Mouse (Mus musculus) forebrain, postnatal 0 days (tissue): ENCODE data around the gene Klk1b22. TPM values are rescaled to one million over a fixed set of nuclear protein-coding genes. Genes with fewer than 3 reads are reported as not detected.
"Not testable (repeated sequence)": the region's sequence is repeated elsewhere in the genome, so short reads cannot be mapped to it uniquely, and the experiment has no call there.

Source experiments
- ATAC-seq: fragments of 200-750 bp; cut with Nextera tagmentation; 2 replicates; pipeline ENCODE4 v1.8.0; 2017; ENCODE audit warnings: mild to moderate bottlenecking, moderate library complexity
- DNase-seq: peaks from one replicate; pipeline ENCODE4 v3.0.0-alpha.2; 2015
- H3K27ac ChIP-seq: fragments of 300-500 bp; sonication (generic); 2 replicates; pipeline ENCODE4 v1.5.1; 2014; ENCODE audit warnings: low read depth, mild to moderate bottlenecking, antibody characterized with exemption, low read length, moderate library complexity, mixed read lengths
- H3K27me3 ChIP-seq: fragments of 300-500 bp; sonication (generic); 2 replicates; pipeline ENCODE4 v1.6.1; 2014; ENCODE audit warnings: mild to moderate bottlenecking, low read length, mixed read lengths; ENCODE audit not compliant: insufficient read depth
- H3K36me3 ChIP-seq: fragments of 300-500 bp; sonication (generic); 2 replicates; pipeline ENCODE4 v1.6.1; 2014; ENCODE audit warnings: mild to moderate bottlenecking, moderate library complexity; ENCODE audit not compliant: insufficient read depth
- H3K4me1 ChIP-seq: fragments of 300-500 bp; sonication (generic); 2 replicates; pipeline ENCODE4 v1.6.1; 2014; ENCODE audit warnings: antibody characterized with exemption; ENCODE audit not compliant: insufficient read depth
- H3K4me2 ChIP-seq: fragments of 300-500 bp; sonication (generic); 2 replicates; pipeline ENCODE4 v1.6.1; 2014; ENCODE audit warnings: low read depth, mild to moderate bottlenecking, moderate library complexity
- H3K4me3 ChIP-seq: fragments of 300-500 bp; sonication (generic); 2 replicates; pipeline ENCODE4 v1.5.1; 2014; ENCODE audit warnings: low read depth, low read length, mixed read lengths
- H3K9ac ChIP-seq: fragments of 300-500 bp; sonication (generic); 2 replicates; pipeline ENCODE4 v1.6.1; 2014; ENCODE audit warnings: mild to moderate bottlenecking
- H3K9me3 ChIP-seq: fragments of 300-500 bp; sonication (generic); 2 replicates; pipeline ENCODE4 v1.6.1; 2016; ENCODE audit warnings: low read length
- CTCF ChIP-seq: sonication (generic); IDR thresholded peaks from 2 replicates; pipeline ENCODE4 v1.5.1; 2016; ENCODE audit warnings: antibody characterized with exemption, control low read depth, low read depth
- WGBS: fragments of 180-500 bp; shearing (Covaris S2); extraction: QIAGEN DNeasy Blood & Tissue Kit; methylation state at CpG from one replicate; pipeline ENCODE4 v1.1.7; 2014; 5-methylcytosine and 5-hydroxymethylcytosine counted together
- polyA plus RNA-seq: library from polyadenylated mRNA; unstranded; fragments of >200 nt; fragmentation: Nextera tagmentation; extraction: Ambion mirVana; gene quantifications from 2 replicates; pipeline ENCODE4 v1.2.1, GENCODE M21; 2015
- total RNA-seq: library from RNA; depleted of rRNA; stranded (reverse); fragments of >200 nt; gene quantifications from 2 replicates; pipeline ENCODE4 v1.2.3, GENCODE M21; 2014; rRNA removed

Klk1b22 gene
- not detected in 2 replicates for total RNA-seq
- not detected in 2 replicates for polyA plus RNA-seq

GRCm38 (mm10) chr7:44112373-44112772, at the start of gene Klk1b22:
Gene Klk1b22, plus strand, starts transcription at chr7:44112673.
- Histone ChIP-seq H3K36me3 (no peaks in the 10 kb centered on the region), H3K4me2 (no peak within 1 kb of the TSS), H3K9ac (no peak within 1 kb of the TSS), H3K27me3 (no peaks in the 10 kb centered on the region), H3K27ac (no peak within 1 kb of the TSS), H3K4me3 (no peak within 1 kb of the TSS), H3K9me3 (no peaks in the 10 kb centered on the region), H3K4me1 (no peaks in the 10 kb centered on the region)
- no peak for TF ChIP-seq CTCF
- DNase-seq (no peak), ATAC-seq (no peak)
- WGBS, result 77% methylated on average over 4 of the region's 4 CpGs

- 77% methylated on average over 2 of the region's 2 CpGs for WGBS
- H3K4me3 ChIP-seq, result no peak overlapping the region
- no peak for DNase-seq
- no peaks in the 10 kb centered on the region for H3K36me3 ChIP-seq
- no peaks in the 10 kb centered on the region for H3K4me1 ChIP-seq
- no peak for TF ChIP-seq CTCF
- no peak overlapping the region for H3K9ac ChIP-seq
- H3K27me3 ChIP-seq, result no peaks in the 10 kb centered on the region
- no peak overlapping the region for H3K27ac ChIP-seq
- H3K9me3 ChIP-seq, result no peaks in the 10 kb centered on the region
- ATAC-seq, result no peak
- no peak overlapping the region for H3K4me2 ChIP-seq
Measured at GRCm38 (mm10) chr7:44072117-44072516, 40.4 kb upstream of the Klk1b22 start.

- DNase-seq (no peak), ATAC-seq (no peak)
- WGBS, result 56% methylated on average over 1 of the region's 1 CpGs
- H3K27ac ChIP-seq, result no peak overlapping the region
- no peak overlapping the region for H3K9ac ChIP-seq
- no peaks in the 10 kb centered on the region for H3K9me3 ChIP-seq
- H3K36me3 ChIP-seq, result no peaks in the 10 kb centered on the region
- H3K27me3 ChIP-seq, result no peaks in the 10 kb centered on the region
- TF ChIP-seq CTCF, result no peak
- no peaks in the 10 kb centered on the region for H3K4me1 ChIP-seq
- no peak overlapping the region for H3K4me3 ChIP-seq
- no peak overlapping the region for H3K4me2 ChIP-seq
Measured at GRCm38 (mm10) chr7:44077703-44078102, 34.8 kb upstream of the Klk1b22 start.

GRCm38 (mm10) chr7:44096111-44096510, 16.4 kb upstream of the Klk1b22 start:
- Histone ChIP-seq H3K9me3 (no peaks in the 10 kb centered on the region), H3K36me3 (no peaks in the 10 kb centered on the region), H3K4me2 (no peak overlapping the region), H3K9ac (no peak overlapping the region), H3K4me1 (no peaks in the 10 kb centered on the region), H3K27me3 (no peaks in the 10 kb centered on the region), H3K4me3 (no peak overlapping the region), H3K27ac (no peak overlapping the region)
- TF ChIP-seq CTCF, result no peak
- 71% methylated on average over 1 of the region's 1 CpGs for WGBS
- no peak for DNase-seq
- ATAC-seq, result no peak

- H3K4me2 ChIP-seq, H3K9me3 ChIP-seq, H3K4me3 ChIP-seq, H3K36me3 ChIP-seq, H3K9ac ChIP-seq, H3K27me3 ChIP-seq, DNase-seq, ATAC-seq, H3K27ac ChIP-seq, H3K4me1 ChIP-seq: not testable (repeated sequence)
- WGBS, result 68% methylated on average over 3 of the region's 3 CpGs
Measured at GRCm38 (mm10) chr7:44102028-44102427, 10.4 kb upstream of the Klk1b22 start, which contains the start of gene Klk1b21. Gene Klk1b21, plus strand, starts transcription at chr7:44102328.

GRCm38 (mm10) chr7:44123445-44123844, 11.0 kb downstream of the Klk1b22 start:
- Histone ChIP-seq H3K36me3 (no peaks in the 10 kb centered on the region), H3K4me1 (no peaks in the 10 kb centered on the region), H3K27ac (no peak overlapping the region), H3K9ac (no peak overlapping the region), H3K4me3 (no peak overlapping the region), H3K9me3 (no peaks in the 10 kb centered on the region), H3K27me3 (no peaks in the 10 kb centered on the region), H3K4me2 (no peak overlapping the region)
- DNase-seq (no peak), ATAC-seq (no peak)
- WGBS, result 88% methylated on average over 6 of the region's 6 CpGs
- TF ChIP-seq CTCF, result no peak

GRCm38 (mm10) chr7:44136467-44136866, 24.0 kb downstream of the Klk1b22 start, which contains the start of gene Klk1b16:
Gene Klk1b16, plus strand, starts transcription at chr7:44136767.
- Histone ChIP-seq H3K4me1 (no peaks in the 10 kb centered on the region), H3K9ac (no peak within 1 kb of the TSS), H3K9me3 (no peaks in the 10 kb centered on the region), H3K27ac (no peak within 1 kb of the TSS), H3K36me3 (no peaks in the 10 kb centered on the region), H3K27me3 (no peaks in the 10 kb centered on the region), H3K4me2 (no peak within 1 kb of the TSS), H3K4me3 (no peak within 1 kb of the TSS)
- WGBS, result 95% methylated on average over 3 of the region's 3 CpGs
- ATAC-seq, result no peak
- no peak for TF ChIP-seq CTCF
- no peak for DNase-seq

Other genes with a start within 250 kb of the Klk1b22 start
- 0.71 TPM in 1 of 2 replicates, not detected in the other for gene Klk4, start 231.5 kb upstream of the Klk1b22 start, total RNA-seq
- gene Klk4, start 231.5 kb upstream of the Klk1b22 start, polyA plus RNA-seq, result 1.1 and 1.3 TPM in 2 replicates
- not detected in 2 replicates for gene Klk15, start 178.9 kb upstream of the Klk1b22 start, total RNA-seq
- gene Klk15, start 178.9 kb upstream of the Klk1b22 start, polyA plus RNA-seq, result not detected in 2 replicates
- gene Klk1b8, start 162.0 kb upstream of the Klk1b22 start, total RNA-seq, result not detected in 2 replicates
- gene Klk1b8, start 162.0 kb upstream of the Klk1b22 start, polyA plus RNA-seq, result not detected in 2 replicates
- not detected in 2 replicates for gene Klk1b1, start 145.9 kb upstream of the Klk1b22 start, total RNA-seq
- gene Klk1b1, start 145.9 kb upstream of the Klk1b22 start, polyA plus RNA-seq, result not detected in 2 replicates
- not detected in 2 replicates for gene Klk1b9, start 136.6 kb upstream of the Klk1b22 start, total RNA-seq
- gene Klk1b9, start 136.6 kb upstream of the Klk1b22 start, polyA plus RNA-seq, result not detected in 2 replicates
- not detected in 2 replicates for gene Klk1b11, start 116.8 kb upstream of the Klk1b22 start, total RNA-seq
- gene Klk1b11, start 116.8 kb upstream of the Klk1b22 start, polyA plus RNA-seq, result not detected in 2 replicates
- gene Klk1b26, start 100.5 kb upstream of the Klk1b22 start, total RNA-seq, result not detected in 2 replicates
- gene Klk1b26, start 100.5 kb upstream of the Klk1b22 start, polyA plus RNA-seq, result not detected in 2 replicates
- gene Klk1b27, start 60.4 kb upstream of the Klk1b22 start, total RNA-seq, result not detected in 2 replicates
- not detected in 2 replicates for gene Klk1b27, start 60.4 kb upstream of the Klk1b22 start, polyA plus RNA-seq
- gene Klk1b21, start 10.3 kb upstream of the Klk1b22 start, total RNA-seq, result not detected in 2 replicates
- not detected in 2 replicates for gene Klk1b21, start 10.3 kb upstream of the Klk1b22 start, polyA plus RNA-seq
- not detected in 2 replicates for gene Klk1b16, start 24.1 kb downstream of the Klk1b22 start, total RNA-seq
- gene Klk1b16, start 24.1 kb downstream of the Klk1b22 start, polyA plus RNA-seq, result not detected in 2 replicates
- not detected in 2 replicates for gene Klk1b24, start 75.6 kb downstream of the Klk1b22 start, total RNA-seq
- not detected in 2 replicates for gene Klk1b24, start 75.6 kb downstream of the Klk1b22 start, polyA plus RNA-seq
- gene Klk1b3, start 85.5 kb downstream of the Klk1b22 start, total RNA-seq, result not detected in 2 replicates
- gene Klk1b3, start 85.5 kb downstream of the Klk1b22 start, polyA plus RNA-seq, result not detected in 2 replicates
- not detected in 2 replicates for gene Klk1b4, start 94.8 kb downstream of the Klk1b22 start, total RNA-seq
- gene Klk1b4, start 94.8 kb downstream of the Klk1b22 start, polyA plus RNA-seq, result not detected in 2 replicates
- gene Klk1b5, start 103.3 kb downstream of the Klk1b22 start, total RNA-seq, result not detected in 2 replicates
- gene Klk1b5, start 103.3 kb downstream of the Klk1b22 start, polyA plus RNA-seq, result not detected in 2 replicates
- not detected in 2 replicates for gene Klk1, start 112.7 kb downstream of the Klk1b22 start, total RNA-seq
- gene Klk1, start 112.7 kb downstream of the Klk1b22 start, polyA plus RNA-seq, result not detected in 2 replicates
- not detected in 2 replicates for gene Gm36864, start 123.5 kb downstream of the Klk1b22 start, total RNA-seq
- gene Gm36864, start 123.5 kb downstream of the Klk1b22 start, polyA plus RNA-seq, result not detected in 2 replicates
- gene 1700028J19Rik, start 134.0 kb downstream of the Klk1b22 start, total RNA-seq, result 0.23 and 0.29 TPM in 2 replicates
- gene 1700028J19Rik, start 134.0 kb downstream of the Klk1b22 start, polyA plus RNA-seq, result 1.6 and 2.3 TPM in 2 replicates
- 250 and 333 TPM in 2 replicates for gene 2410002F23Rik, start 134.0 kb downstream of the Klk1b22 start, total RNA-seq
- 312 and 332 TPM in 2 replicates for gene 2410002F23Rik, start 134.0 kb downstream of the Klk1b22 start, polyA plus RNA-seq
- gene Acp4, start 144.7 kb downstream of the Klk1b22 start, total RNA-seq, result not detected in 2 replicates
- 0.12 TPM in 1 of 2 replicates, not detected in the other for gene Acp4, start 144.7 kb downstream of the Klk1b22 start, polyA plus RNA-seq
- not detected in 2 replicates for gene Gm15517, start 148.8 kb downstream of the Klk1b22 start, total RNA-seq
- gene Gm15517, start 148.8 kb downstream of the Klk1b22 start, polyA plus RNA-seq, result not detected in 2 replicates
- gene Clec11a, start 194.2 kb downstream of the Klk1b22 start, total RNA-seq, result 3.8 and 4.7 TPM in 2 replicates
- 3.7 and 4.3 TPM in 2 replicates for gene Clec11a, start 194.2 kb downstream of the Klk1b22 start, polyA plus RNA-seq
- 31.1 and 34.2 TPM in 2 replicates for gene Shank1, start 197.6 kb downstream of the Klk1b22 start, total RNA-seq
- gene Shank1, start 197.6 kb downstream of the Klk1b22 start, polyA plus RNA-seq, result 15.4 and 29.7 TPM in 2 replicates